25 mouse cellular contexts compared by ENCODE assay signal in genomic region chr6:114758795-114759194, GRCm38 (mm10).
DNase-seq lines count a peak whose midpoint lies in the region; ATAC-seq and TF ChIP-seq lines count a peak whose summit lies in the region.
"Had no signal": no experiment of that assay in that cellular context is flagged by ENCODE, and none has a peak within 500 bp of the region (broad histone marks: within the 10 kb centered on the region; RNA-seq: fewer than 3 reads in every experiment).

No protein-coding gene starts in this region.

- no peak overlapping the region for H3K4me3 ChIP-seq in kidney, embryonic 15.5 days (replicated peaks)
- no peak overlapping the region for H3K4me3 ChIP-seq in lung, adult 2 months (replicated peaks; ENCODE audit: extremely low read depth, low read depth, low read length)
- H3K4me3 ChIP-seq in myocyte, result no peak overlapping the region
- H3K4me3 ChIP-seq: hindbrain, embryonic 15.5 days; limb, embryonic 12.5 days; liver, embryonic 13.5 days; lung, embryonic 15.5 days; megakaryocyte, embryonic 14.5 days; midbrain, embryonic 15.5 days; neural tube, embryonic 13.5 days had no signal

- no peak for ATAC-seq in kidney, embryonic 15.5 days (replicated peaks; ENCODE audit: low FRiP score)
- ATAC-seq: forebrain, embryonic 14.5 days; midbrain, embryonic 15.5 days; Patski had no signal

- TF ChIP-seq POLR2A in lung, adult 2 months (IDR thresholded peaks at IDR 0.05; ENCODE audit: borderline replicate concordance, extremely low read depth, low read depth, low read length), result no peak
- no peak for TF ChIP-seq POLR2A in myocyte (IDR thresholded peaks at IDR 0.05; ENCODE audit: insufficient read length, low read depth)

- no peaks in the 10 kb centered on the region for H3K27me3 ChIP-seq in kidney, embryonic 15.5 days
- H3K27me3 ChIP-seq in myocyte (ENCODE audit: control insufficient read depth, insufficient read depth, insufficient read length), result no peaks in the 10 kb centered on the region
- H3K27me3 ChIP-seq: CH12.LX; hindbrain, embryonic 15.5 days; limb, embryonic 12.5 days; liver, embryonic 13.5 days; lung, embryonic 15.5 days; megakaryocyte, embryonic 14.5 days; midbrain, embryonic 15.5 days; neural tube, embryonic 13.5 days; Patski had no signal

- no peaks in the 10 kb centered on the region for H3K4me1 ChIP-seq in kidney, embryonic 15.5 days
- no peaks in the 10 kb centered on the region for H3K4me1 ChIP-seq in lung, adult 2 months (ENCODE audit: control insufficient read depth, insufficient read depth, low read length)
- H3K4me1 ChIP-seq: hindbrain, embryonic 15.5 days; limb, embryonic 12.5 days; liver, embryonic 13.5 days; megakaryocyte, embryonic 14.5 days; midbrain, embryonic 15.5 days; neural tube, embryonic 13.5 days had no signal

- H3K9me3 ChIP-seq in kidney, embryonic 15.5 days (replicated peaks), result no peaks in the 10 kb centered on the region
- H3K9me3 ChIP-seq: G1E; hindbrain, embryonic 15.5 days; limb, embryonic 12.5 days; liver, embryonic 13.5 days; lung, embryonic 15.5 days; megakaryocyte, embryonic 14.5 days; midbrain, embryonic 15.5 days; neural tube, embryonic 13.5 days had no signal

- DNase-seq in kidney, adult 18-20 months, result peak; percentile 5
- peak; percentile 17 for DNase-seq in lung, adult 2 months
- no peak for DNase-seq in lung, postnatal 10 days
- DNase-seq in adrenal gland, postnatal 14 days, result peak; percentile 58
- DNase-seq in frontal cortex, postnatal 25 days (ENCODE audit: low spot score in 2 of 2), result no peak
- DNase-seq: B cell, adult 2 months; cerebellum, adult 9-10 months; layer of hippocampus, postnatal 36 days; liver, embryonic 13.5 days; retina, postnatal 1 day; right cerebral cortex, postnatal 25 days; thymus, postnatal 14 days had no signal

- WGBS in kidney, embryonic 15.5 days, result 73% methylated on average over 7 of the region's 7 CpGs
- WGBS in lung, adult 2 months, result 59% methylated on average over 7 of the region's 7 CpGs

- H3K27ac ChIP-seq in kidney, embryonic 15.5 days, result no peak overlapping the region
- H3K27ac ChIP-seq: hindbrain, embryonic 15.5 days; limb, embryonic 12.5 days; liver, embryonic 13.5 days; lung, embryonic 15.5 days; midbrain, embryonic 15.5 days; neural tube, embryonic 13.5 days had no signal

- no peak overlapping the region for H3K9ac ChIP-seq in kidney, embryonic 15.5 days
- H3K9ac ChIP-seq: hindbrain, embryonic 15.5 days; limb, embryonic 12.5 days; liver, embryonic 13.5 days; lung, embryonic 15.5 days; midbrain, embryonic 15.5 days; neural tube, embryonic 13.5 days had no signal

- H3ac ChIP-seq in myocyte (ENCODE audit: control insufficient read depth, insufficient read length), result no peak overlapping the region

- H3K79me2 ChIP-seq in myocyte (ENCODE audit: control insufficient read depth, insufficient read depth), result no peaks in the 10 kb centered on the region

- no peak overlapping the region for H3K4me2 ChIP-seq in kidney, embryonic 15.5 days
- H3K4me2 ChIP-seq in myocyte (ENCODE audit: low read depth), result no peak overlapping the region
- H3K4me2 ChIP-seq: heart, embryonic 11.5 days; hindbrain, embryonic 15.5 days; limb, embryonic 12.5 days; liver, embryonic 13.5 days; lung, embryonic 15.5 days; midbrain, embryonic 15.5 days; neural tube, embryonic 13.5 days had no signal

- TF ChIP-seq CTCF in lung, adult 2 months (IDR thresholded peaks at IDR 0.05; ENCODE audit: insufficient read depth, low read length), result no peak

- H3K36me3 ChIP-seq in kidney, embryonic 15.5 days, result no peaks in the 10 kb centered on the region
- no peaks in the 10 kb centered on the region for H3K36me3 ChIP-seq in myocyte (ENCODE audit: control insufficient read depth, insufficient read depth)
- H3K36me3 ChIP-seq: hindbrain, embryonic 15.5 days; limb, embryonic 12.5 days; liver, embryonic 13.5 days; lung, embryonic 15.5 days; midbrain, embryonic 15.5 days; neural tube, embryonic 13.5 days had no signal

TF ChIP-seq in myocyte, 11 proteins besides CTCF, POLR2A, EP300 and RAD21:
- peak; percentile 36 for TF ChIP-seq USF1 (IDR thresholded peaks at IDR 0.05; ENCODE audit: low read depth)
- no peak for TF ChIP-seq TCF12 (IDR thresholded peaks at IDR 0.05; ENCODE audit: insufficient read depth, poor library complexity, severe bottlenecking)

Comparison
In these comparisons a context has a peak if more than half of its experiments do, and no peak if none do; other contexts are left out.
1. DNase-seq: peak in kidney, adult 18-20 months (single experiment), lung, adult 2 months (single experiment) and adrenal gland, postnatal 14 days (single experiment); none in lung, postnatal 10 days (single experiment) and frontal cortex, postnatal 25 days (0 of 2).